Mouse (Mus musculus): Measurements from ENCODE around the gene Ppp1r10. TPM values are rescaled to one million over a fixed set of nuclear protein-coding genes. Genes with fewer than 3 reads are reported as not detected.
A peak's percentile ranks its signal among the peaks of the same experiment; 100 is the strongest.

The Ppp1r10 gene
- total RNA-seq (2014; rRNA removed) (37.5 and 44.0 TPM in 2 replicates), polyA plus RNA-seq (2015; fragmentation: Nextera tagmentation; extraction: Ambion mirVana) (20.3 and 22.5 TPM in 2 replicates)

DNA sequence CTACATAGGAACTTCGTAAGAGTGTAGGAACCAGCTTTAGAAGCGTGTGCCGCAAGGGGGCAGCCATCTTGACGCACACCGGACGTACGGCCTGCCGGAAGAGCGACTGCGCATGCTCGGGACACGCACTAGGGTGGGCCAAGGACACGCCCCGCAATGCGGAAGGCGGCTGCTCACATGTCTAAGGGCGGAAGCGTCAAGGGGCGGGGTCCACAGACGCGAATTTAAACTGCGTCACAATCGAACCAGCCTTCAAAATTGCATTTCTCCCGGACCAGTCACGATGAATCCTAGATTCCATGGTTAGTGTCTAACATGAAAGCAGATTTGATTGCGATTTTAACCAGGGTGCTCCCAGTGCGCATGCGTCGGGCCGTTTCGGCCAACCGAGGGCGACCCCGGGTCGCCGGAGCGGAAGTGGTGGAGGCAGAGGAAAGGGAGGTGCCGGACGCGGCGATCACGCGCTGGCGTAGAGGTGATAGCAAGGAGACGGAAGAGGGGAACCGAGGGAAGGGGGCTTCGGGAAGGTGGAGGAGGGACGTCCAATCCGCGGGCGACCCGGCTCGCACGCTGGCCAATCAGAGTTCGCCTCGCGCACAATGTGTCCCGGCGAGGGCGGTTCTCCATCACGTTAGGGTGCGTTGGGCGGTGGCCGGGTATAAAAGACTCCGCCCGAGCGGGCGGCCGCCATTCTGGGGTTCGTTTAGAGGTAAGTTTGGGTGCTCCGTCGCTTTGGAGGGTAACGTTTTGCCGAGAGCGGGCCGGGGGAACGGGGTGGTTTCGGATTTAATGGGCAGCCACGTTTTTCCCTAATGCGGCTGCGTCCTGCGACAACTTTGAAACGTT lies at the start of gene Ppp1r10, which contains the start of gene Mrps18b:
Gene Ppp1r10 (plus strand): TSS at position 138 of the 846 bp plus-strand sequence.
Gene Mrps18b (minus strand): TSS at position 93 of the 846 bp plus-strand sequence.
- TF ChIP-seq CTCF (IDR thresholded peaks at IDR 0.05; ENCODE audit: low read depth): peak; percentile 79
- H3K4me3 ChIP-seq (ENCODE audit: low read length): peak within 1 kb of the TSS; percentile 73
- no peaks in the 10 kb centered on the region for H3K27me3 ChIP-seq (ENCODE audit: insufficient read depth, low read length)
- DNase-seq (ENCODE audit: low spot score): peak; percentile 100
- H3K9ac ChIP-seq (replicated peaks; ENCODE audit: low read length): peak within 1 kb of the TSS; percentile 97
- peak within 1 kb of the TSS; percentile 98 for H3K27ac ChIP-seq
- H3K4me2 ChIP-seq (ENCODE audit: low read depth, low read length): peak within 1 kb of the TSS; percentile 90
- H3K4me1 ChIP-seq (ENCODE audit: insufficient read depth, low read length): peaks cover 24% of the 10 kb centered on the region
- H3K36me3 ChIP-seq (ENCODE audit: insufficient read depth, low read length): peaks cover 10% of the 10 kb centered on the region; the same call in 1 of the 2 replicates
- peak; percentile 95 for ATAC-seq
- WGBS: under 1% methylated on average over 83 of the region's 83 CpGs
- H3K9me3 ChIP-seq (ENCODE audit: low read length): no peaks in the 10 kb centered on the region

DNA sequence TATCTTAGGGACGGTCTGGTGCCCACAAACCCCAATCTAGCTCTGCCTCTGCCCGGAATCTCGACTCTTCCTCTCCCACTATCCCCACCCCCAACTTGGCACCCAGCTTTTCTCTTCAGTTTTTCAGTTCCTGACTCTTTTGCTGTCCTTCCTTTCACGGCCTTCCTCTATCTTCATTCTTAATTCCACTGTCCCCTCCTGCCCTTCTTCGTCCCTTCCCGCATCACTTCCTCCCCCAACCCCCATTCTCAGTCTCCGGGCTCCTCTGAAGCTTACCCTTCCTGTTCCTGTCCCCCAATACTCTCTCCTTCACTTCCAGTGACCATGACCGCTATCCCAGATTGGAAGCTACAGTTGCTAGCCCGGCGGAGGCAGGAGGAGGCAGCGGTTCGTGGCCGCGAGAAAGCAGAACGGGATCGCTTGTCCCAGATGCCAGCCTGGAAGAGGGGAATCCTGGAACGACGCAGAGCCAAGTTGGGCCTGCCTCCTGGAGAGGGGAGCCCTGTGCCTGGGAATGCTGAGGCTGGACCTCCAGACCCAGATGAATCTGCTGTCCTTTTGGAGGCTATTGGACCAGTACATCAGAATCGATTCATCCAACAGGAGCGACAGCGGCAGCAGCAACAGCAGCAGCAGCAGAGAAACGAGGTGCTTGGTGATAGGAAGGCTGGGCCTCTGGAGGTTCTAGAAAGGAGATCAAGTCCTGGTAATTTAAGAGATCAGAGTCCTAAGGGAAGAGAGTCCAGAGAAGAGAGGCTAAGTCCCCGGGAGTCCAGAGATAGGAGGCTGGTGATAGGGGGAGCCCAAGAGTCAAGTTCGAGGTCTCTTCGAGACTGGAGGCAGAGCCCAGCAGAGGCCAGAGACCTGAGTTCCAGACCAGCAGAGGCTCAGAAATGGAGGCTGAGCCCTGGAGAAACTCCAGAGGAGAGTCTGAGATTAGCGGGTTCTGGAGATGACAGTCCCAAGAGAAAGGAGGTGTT lies 49.0 kb upstream of the Ppp1r10 start:
- WGBS: 8% methylated on average over 26 of the region's 26 CpGs
- Histone ChIP-seq H3K9me3 (ENCODE audit: low read length) (no peaks in the 10 kb centered on the region), H3K4me1 (ENCODE audit: insufficient read depth, low read length) (peaks cover 19% of the 10 kb centered on the region), H3K27ac (peak overlapping the region; percentile 95), H3K4me3 (ENCODE audit: low read length) (peak overlapping the region; percentile 56), H3K36me3 (ENCODE audit: insufficient read depth, low read length) (no peaks in the 10 kb centered on the region), H3K9ac (replicated peaks; ENCODE audit: low read length) (peak overlapping the region; percentile 84), H3K4me2 (ENCODE audit: low read depth, low read length) (peak overlapping the region; percentile 93), H3K27me3 (ENCODE audit: insufficient read depth, low read length) (no peaks in the 10 kb centered on the region)
- ATAC-seq (no peak), DNase-seq (ENCODE audit: low spot score) (peak; percentile 33)
- peak; percentile 31; the same call in 1 of the 2 replicates for TF ChIP-seq CTCF (IDR thresholded peaks at IDR 0.05; ENCODE audit: low read depth)

DNA sequence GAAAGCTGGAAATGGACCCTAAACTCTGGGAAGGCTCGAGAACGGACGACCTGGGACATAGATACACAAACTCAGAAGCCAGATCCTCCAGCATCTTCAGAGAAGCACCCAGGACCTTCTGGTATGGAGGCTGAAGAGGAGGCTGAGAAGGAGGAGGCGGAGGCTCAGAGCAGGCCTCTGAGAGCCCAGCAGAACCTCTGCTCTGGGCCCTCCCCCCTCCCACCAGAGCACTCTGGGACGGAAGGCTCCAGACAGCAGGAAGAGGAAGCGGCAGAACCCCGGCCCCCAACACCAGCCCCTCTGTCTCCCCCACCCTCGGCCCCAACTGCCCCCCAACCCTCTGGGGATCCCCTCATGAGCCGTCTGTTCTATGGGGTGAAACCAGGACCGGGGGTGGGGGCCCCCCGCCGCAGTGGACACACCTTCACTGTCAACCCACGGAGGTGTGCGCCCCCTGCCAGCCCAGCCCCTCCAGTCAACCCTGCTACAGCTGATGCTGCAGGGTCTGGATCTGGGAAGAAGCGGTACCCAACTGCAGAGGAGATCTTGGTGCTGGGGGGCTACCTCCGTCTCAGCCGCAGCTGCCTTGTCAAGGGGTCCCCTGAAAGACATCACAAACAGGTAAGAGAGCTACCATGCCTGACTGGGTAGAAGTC lies 47.9 kb upstream of the Ppp1r10 start:
- Histone ChIP-seq H3K4me2 (ENCODE audit: low read depth, low read length) (peak overlapping the region; percentile 93), H3K4me1 (ENCODE audit: insufficient read depth, low read length) (peaks cover 19% of the 10 kb centered on the region), H3K27ac (peak overlapping the region; percentile 95), H3K4me3 (ENCODE audit: low read length) (peak overlapping the region; percentile 56), H3K36me3 (ENCODE audit: insufficient read depth, low read length) (no peaks in the 10 kb centered on the region), H3K9ac (replicated peaks; ENCODE audit: low read length) (peak overlapping the region; percentile 84), H3K27me3 (ENCODE audit: insufficient read depth, low read length) (no peaks in the 10 kb centered on the region), H3K9me3 (ENCODE audit: low read length) (no peaks in the 10 kb centered on the region)
- WGBS: 25% methylated on average over 16 of the region's 17 CpGs
- ATAC-seq (no peak), DNase-seq (ENCODE audit: low spot score) (no peak)
- TF ChIP-seq CTCF (IDR thresholded peaks at IDR 0.05; ENCODE audit: low read depth): no peak

DNA sequence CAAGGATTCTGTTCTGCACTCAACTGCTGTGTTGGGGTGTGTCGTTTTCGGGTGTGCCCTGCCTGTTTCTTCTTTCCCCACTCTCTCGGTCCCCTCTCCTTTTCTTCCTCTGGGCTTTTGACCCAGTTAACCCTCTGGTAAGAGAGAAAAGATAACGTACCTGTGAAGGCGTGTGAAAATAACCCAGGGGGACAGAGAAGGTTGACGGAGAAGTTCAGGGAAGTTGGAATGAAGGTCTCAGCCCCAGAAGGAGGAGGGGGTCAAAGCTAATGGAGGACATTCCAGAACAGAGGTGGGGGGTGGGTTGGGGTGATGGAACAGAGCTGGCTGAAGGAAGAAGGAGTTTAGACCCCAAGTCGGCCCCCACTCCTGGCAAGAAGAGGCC lies 47.3 kb upstream of the Ppp1r10 start:
- DNase-seq (ENCODE audit: low spot score) (no peak), ATAC-seq (no peak)
- Histone ChIP-seq H3K9me3 (ENCODE audit: low read length) (no peaks in the 10 kb centered on the region), H3K4me1 (ENCODE audit: insufficient read depth, low read length) (peaks cover 19% of the 10 kb centered on the region), H3K36me3 (ENCODE audit: insufficient read depth, low read length) (no peaks in the 10 kb centered on the region), H3K4me3 (ENCODE audit: low read length) (peak overlapping the region; percentile 56), H3K4me2 (ENCODE audit: low read depth, low read length) (peak overlapping the region; percentile 93), H3K9ac (replicated peaks; ENCODE audit: low read length) (peak overlapping the region; percentile 84), H3K27me3 (ENCODE audit: insufficient read depth, low read length) (no peaks in the 10 kb centered on the region), H3K27ac (peak overlapping the region; percentile 95)
- no peak for TF ChIP-seq CTCF (IDR thresholded peaks at IDR 0.05; ENCODE audit: low read depth)
- WGBS: under 1% methylated on average over 7 of the region's 7 CpGs

DNA sequence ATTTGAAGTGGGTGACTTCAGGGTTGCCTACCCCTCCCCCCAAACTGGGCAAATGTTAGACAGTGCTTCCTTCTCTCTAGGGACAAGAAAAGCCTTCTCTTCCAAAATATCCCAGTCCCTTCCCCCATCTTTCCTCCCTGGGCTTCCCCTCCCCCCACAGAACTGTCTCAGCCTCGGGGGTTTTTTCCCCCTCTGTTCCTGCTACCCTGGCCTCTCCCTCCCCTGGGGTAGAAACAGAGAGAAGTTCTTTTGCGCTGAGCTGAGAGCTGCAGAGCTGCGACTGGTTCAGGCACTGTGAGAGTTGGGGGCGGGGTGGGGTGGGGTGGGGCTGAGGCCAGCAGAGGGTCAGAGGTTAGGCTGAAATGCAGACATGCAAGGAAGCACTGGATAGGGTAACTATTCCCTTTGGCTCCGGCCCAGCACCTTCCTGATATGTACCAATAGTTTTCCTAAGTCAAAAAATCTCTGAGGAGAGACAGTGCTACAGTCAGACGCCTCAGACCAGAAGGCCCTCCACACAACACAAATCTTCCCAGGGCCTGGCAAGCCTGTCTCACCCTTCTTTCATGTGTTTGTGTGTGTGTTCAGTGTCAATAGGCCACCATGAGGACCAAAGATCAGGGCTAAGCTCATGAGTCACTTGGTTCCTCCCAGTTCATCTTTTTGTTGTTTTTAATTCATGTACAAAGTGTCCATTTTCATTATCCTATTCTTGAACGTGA lies 46.7 kb upstream of the Ppp1r10 start:
- no peak for TF ChIP-seq CTCF (IDR thresholded peaks at IDR 0.05; ENCODE audit: low read depth)
- peak overlapping the region; percentile 84 for H3K9ac ChIP-seq (replicated peaks; ENCODE audit: low read length)
- 2% methylated on average over 7 of the region's 7 CpGs for WGBS
- peak overlapping the region; percentile 93 for H3K4me2 ChIP-seq (ENCODE audit: low read depth, low read length)
- ATAC-seq (no peak), DNase-seq (ENCODE audit: low spot score) (peak; percentile 58)
- H3K4me3 ChIP-seq (ENCODE audit: low read length): peak overlapping the region; percentile 56
- no peaks in the 10 kb centered on the region for H3K27me3 ChIP-seq (ENCODE audit: insufficient read depth, low read length)
- peak overlapping the region; percentile 95 for H3K27ac ChIP-seq
- H3K9me3 ChIP-seq (ENCODE audit: low read length): no peaks in the 10 kb centered on the region
- H3K4me1 ChIP-seq (ENCODE audit: insufficient read depth, low read length): peaks cover 19% of the 10 kb centered on the region
- H3K36me3 ChIP-seq (ENCODE audit: insufficient read depth, low read length): no peaks in the 10 kb centered on the region

Measured in hindbrain, postnatal 0 days (tissue).